Mouse (Mus musculus): Measurements from ENCODE around the gene Mtor. TPM values are rescaled to one million over a fixed set of nuclear protein-coding genes. Genes with fewer than 3 reads are reported as not detected.
A peak's percentile ranks its signal among the peaks of the same experiment; 100 is the strongest.

The Mtor gene
- polyA plus RNA-seq, 1 experiment: 39.8 TPM

DNA sequence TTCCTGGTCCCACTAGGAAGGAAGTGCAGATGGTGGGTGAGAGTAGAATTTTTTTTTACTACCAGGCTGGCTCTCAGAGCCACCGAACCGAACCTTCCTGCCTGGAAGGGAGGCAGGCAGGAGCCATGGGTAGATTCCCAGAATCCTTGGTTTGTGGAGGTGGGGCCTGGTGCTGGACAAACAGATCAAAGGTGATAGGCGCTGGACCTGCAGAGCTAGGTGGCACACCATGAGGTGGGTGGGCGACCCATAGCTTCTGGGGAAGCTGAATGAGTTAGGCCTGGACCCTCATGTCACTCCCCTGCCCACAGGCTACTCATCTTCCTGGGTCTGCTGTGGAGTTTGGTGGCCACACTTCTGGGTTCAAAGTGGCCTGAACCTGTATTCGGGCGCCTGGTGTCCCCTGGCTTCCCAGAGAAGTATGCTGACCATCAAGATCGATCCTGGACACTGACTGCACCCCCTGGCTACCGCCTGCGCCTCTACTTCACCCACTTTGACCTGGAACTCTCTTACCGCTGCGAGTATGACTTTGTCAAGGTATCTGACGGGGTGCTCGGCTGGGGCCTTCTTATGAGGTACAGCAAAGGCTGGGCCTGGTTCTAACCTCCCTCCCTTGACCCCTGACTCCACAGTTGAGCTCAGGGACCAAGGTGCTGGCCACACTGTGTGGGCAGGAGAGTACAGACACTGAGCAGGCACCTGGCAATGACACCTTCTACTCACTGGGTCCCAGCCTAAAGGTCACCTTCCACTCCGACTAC, 154.1 kb downstream of the Mtor start, which contains the start of gene Masp2:
TSS of gene Masp2 (plus strand) at position 198 of the 764 bp plus-strand sequence.
- WGBS: 84% methylated on average over 14 of the region's 14 CpGs
- H3K36me3 ChIP-seq (ENCODE audit: control insufficient read depth, insufficient read depth, low read length): no peaks in the 10 kb centered on the region
- no peak within 1 kb of the TSS for H3K27ac ChIP-seq (ENCODE audit: insufficient read depth, low read depth, low read length)
- DNase-seq: no peak
- H3K4me3 ChIP-seq (ENCODE audit: insufficient read depth, low read depth, low read length): no peak within 1 kb of the TSS
- H3K27me3 ChIP-seq (replicated peaks; ENCODE audit: control insufficient read depth, insufficient read depth, low read length): no peaks in the 10 kb centered on the region
- no peaks in the 10 kb centered on the region; the same call in 1 of the 2 replicates for H3K4me1 ChIP-seq (ENCODE audit: control insufficient read depth, insufficient read depth, low read length)
- TF ChIP-seq POLR2A (IDR thresholded peaks at IDR 0.05; ENCODE audit: low read depth, low read length) (no peak), CTCF (conservative IDR thresholded peaks at IDR 0.05; ENCODE audit: insufficient read depth, insufficient read length, low read depth, low read length) (no peak)

DNA sequence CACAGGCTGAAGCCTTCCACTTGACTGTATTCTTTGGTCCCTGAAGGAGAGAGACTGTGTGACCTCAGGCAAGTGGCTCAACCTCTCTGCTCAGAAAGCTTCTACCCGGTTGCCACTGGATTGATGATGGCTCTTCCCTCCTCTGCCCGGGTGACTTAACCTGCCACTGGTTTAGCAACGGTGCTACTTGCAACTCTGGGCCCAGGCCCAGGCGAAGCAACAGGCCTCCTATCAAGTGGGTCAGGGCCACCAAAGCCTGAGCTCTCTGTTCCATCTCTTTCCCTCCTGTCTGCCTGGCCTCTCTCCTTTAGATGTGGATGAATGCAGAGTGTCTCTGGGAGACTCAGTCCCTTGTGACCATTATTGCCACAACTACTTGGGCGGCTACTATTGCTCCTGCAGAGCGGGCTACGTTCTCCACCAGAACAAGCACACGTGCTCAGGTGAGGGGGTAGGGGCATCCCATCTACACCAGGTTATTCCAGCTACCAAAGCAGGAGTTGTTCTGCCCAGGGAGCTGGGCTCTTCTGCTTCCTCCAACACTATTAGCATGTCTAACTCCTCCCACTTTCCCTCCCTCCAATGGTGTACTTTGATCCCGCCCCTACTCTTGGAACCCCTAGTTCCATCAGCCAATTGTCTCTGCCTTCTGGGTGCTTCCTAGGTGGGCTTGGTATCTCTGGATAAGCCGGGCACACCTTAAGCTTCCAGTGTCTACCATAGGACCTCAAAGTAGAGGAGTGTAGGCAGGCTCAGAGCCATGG, 155.1 kb downstream of the Mtor start:
- H3K27me3 ChIP-seq (replicated peaks; ENCODE audit: control insufficient read depth, insufficient read depth, low read length): no peaks in the 10 kb centered on the region
- no peak overlapping the region for H3K4me3 ChIP-seq (ENCODE audit: insufficient read depth, low read depth, low read length)
- no peak overlapping the region for H3K27ac ChIP-seq (ENCODE audit: insufficient read depth, low read depth, low read length)
- peaks cover under 1% of the 10 kb centered on the region; the same call in 1 of the 2 replicates for H3K4me1 ChIP-seq (ENCODE audit: control insufficient read depth, insufficient read depth, low read length)
- DNase-seq: no peak
- WGBS: 78% methylated on average over 10 of the region's 10 CpGs
- no peak for TF ChIP-seq POLR2A (IDR thresholded peaks at IDR 0.05; ENCODE audit: low read depth, low read length)
- TF ChIP-seq CTCF (conservative IDR thresholded peaks at IDR 0.05; ENCODE audit: insufficient read depth, insufficient read length, low read depth, low read length): no peak
- H3K36me3 ChIP-seq (ENCODE audit: control insufficient read depth, insufficient read depth, low read length): no peaks in the 10 kb centered on the region

DNA sequence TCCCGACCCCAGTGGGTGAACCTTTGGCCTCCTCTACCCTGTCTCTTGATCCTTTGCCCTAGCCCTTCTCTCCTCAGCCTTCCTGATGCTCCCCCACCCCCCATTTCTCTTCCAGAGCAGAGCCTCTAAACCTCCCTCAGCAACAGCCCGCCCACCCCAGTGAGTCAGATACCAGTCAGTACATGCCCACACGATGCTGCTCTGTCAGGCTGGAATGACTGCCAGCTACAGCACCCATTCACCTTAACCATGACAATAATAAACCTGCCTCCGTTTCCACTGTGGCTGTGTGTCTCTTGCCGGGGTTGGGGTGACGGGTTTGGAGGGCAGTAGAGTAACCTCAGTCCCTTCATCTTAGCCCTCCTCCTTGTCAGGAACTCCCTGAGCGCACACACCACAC, 155.7 kb downstream of the Mtor start:
- Histone ChIP-seq H3K27me3 (replicated peaks; ENCODE audit: control insufficient read depth, insufficient read depth, low read length) (no peaks in the 10 kb centered on the region), H3K4me3 (ENCODE audit: insufficient read depth, low read depth, low read length) (no peak overlapping the region), H3K4me1 (ENCODE audit: control insufficient read depth, insufficient read depth, low read length) (peaks cover 7% of the 10 kb centered on the region), H3K27ac (ENCODE audit: insufficient read depth, low read depth, low read length) (no peak overlapping the region), H3K36me3 (ENCODE audit: control insufficient read depth, insufficient read depth, low read length) (no peaks in the 10 kb centered on the region)
- 75% methylated on average over 7 of the region's 7 CpGs for WGBS
- no peak for DNase-seq
- no peak for TF ChIP-seq POLR2A (IDR thresholded peaks at IDR 0.05; ENCODE audit: low read depth, low read length)
- TF ChIP-seq CTCF (conservative IDR thresholded peaks at IDR 0.05; ENCODE audit: insufficient read depth, insufficient read length, low read depth, low read length): no peak

DNA sequence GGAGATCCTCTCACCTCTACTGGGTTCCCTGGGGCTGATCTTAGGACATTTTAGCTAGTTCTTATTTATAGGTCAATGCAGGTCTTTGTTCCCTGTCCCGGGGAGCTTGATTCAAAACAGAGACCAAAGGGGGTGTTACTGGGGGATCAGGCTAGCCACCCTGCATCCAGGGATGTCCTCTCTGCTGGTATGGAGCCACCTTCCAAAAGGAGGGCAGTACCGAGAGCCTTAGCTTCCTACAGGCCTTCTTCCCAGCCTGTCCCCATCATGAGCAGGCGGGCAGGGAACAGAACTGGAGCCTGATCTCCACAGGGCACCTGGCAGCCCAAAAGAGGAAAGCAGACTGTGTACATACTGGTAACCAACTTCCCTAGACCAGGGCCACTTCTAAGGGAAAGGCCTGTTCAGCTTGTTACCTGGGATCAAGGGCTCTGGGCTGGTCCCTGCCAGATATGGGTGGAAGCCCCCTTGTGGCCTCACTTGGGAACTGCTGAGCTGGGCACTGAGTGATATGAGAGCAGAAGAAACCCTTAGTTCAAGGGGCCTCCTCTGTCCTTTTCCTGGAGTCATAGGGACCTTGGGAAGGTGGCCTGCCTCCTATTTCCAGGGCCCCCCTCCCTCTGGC, 156.2 kb downstream of the Mtor start:
- H3K36me3 ChIP-seq (ENCODE audit: control insufficient read depth, insufficient read depth, low read length): no peaks in the 10 kb centered on the region
- DNase-seq: peak; percentile 76

More for the DNA sequence above, 156.2 kb downstream of the Mtor start:
- Histone ChIP-seq H3K4me1 (ENCODE audit: control insufficient read depth, insufficient read depth, low read length) (peaks cover 10% of the 10 kb centered on the region), H3K4me3 (ENCODE audit: insufficient read depth, low read depth, low read length) (no peak overlapping the region), H3K27me3 (replicated peaks; ENCODE audit: control insufficient read depth, insufficient read depth, low read length) (no peaks in the 10 kb centered on the region), H3K27ac (ENCODE audit: insufficient read depth, low read depth, low read length) (no peak overlapping the region)
- TF ChIP-seq POLR2A (IDR thresholded peaks at IDR 0.05; ENCODE audit: low read depth, low read length): no peak
- TF ChIP-seq CTCF (conservative IDR thresholded peaks at IDR 0.05; ENCODE audit: insufficient read depth, insufficient read length, low read depth, low read length): peak; percentile 72
- WGBS: 95% methylated on average over 3 of the region's 3 CpGs

Other genes starting within 250 kb of the Mtor start
- 0.03 TPM in 2 replicates for gene Disp3, start 160.6 kb upstream of the Mtor start, polyA plus RNA-seq (2012; rRNA removed)
- gene Ubiad1, start 3.8 kb upstream of the Mtor start, polyA plus RNA-seq (2012; rRNA removed): 50.8 and 61.6 TPM in 2 replicates
- 27.3 and 30.0 TPM in 2 replicates for gene Angptl7, start 51.8 kb downstream of the Mtor start, polyA plus RNA-seq (2012; rRNA removed)
- 21.8 TPM in 2 replicates for gene Exosc10, start 109.8 kb downstream of the Mtor start, polyA plus RNA-seq (2012; rRNA removed)
- gene Srm, start 142.9 kb downstream of the Mtor start, polyA plus RNA-seq (2012; rRNA removed): 33.1 and 33.9 TPM in 2 replicates
- gene Masp2, start 153.9 kb downstream of the Mtor start, polyA plus RNA-seq (2012; rRNA removed): 1.7 and 2.7 TPM in 2 replicates
- 67.3 and 93.3 TPM in 2 replicates for gene Tardbp, start 178.4 kb downstream of the Mtor start, polyA plus RNA-seq (2012; rRNA removed)
- gene Gm572, start 194.7 kb downstream of the Mtor start, polyA plus RNA-seq (2012; rRNA removed): 0.17 TPM in 1 of 2 replicates, not detected in the other

Measured in kidney, adult 2 months (tissue).